Mouse (Mus musculus) natural killer cell, adult 2 months (primary cell): ENCODE data around the gene Ifitm2.

Experiments used
- DNase-seq, 2 experiments: peaks; one replicate each; pipeline ENCODE4 v3.0.0; 2022; ENCODE audit warnings: low spot score in 2 of 2

The Ifitm2 gene

DNA sequence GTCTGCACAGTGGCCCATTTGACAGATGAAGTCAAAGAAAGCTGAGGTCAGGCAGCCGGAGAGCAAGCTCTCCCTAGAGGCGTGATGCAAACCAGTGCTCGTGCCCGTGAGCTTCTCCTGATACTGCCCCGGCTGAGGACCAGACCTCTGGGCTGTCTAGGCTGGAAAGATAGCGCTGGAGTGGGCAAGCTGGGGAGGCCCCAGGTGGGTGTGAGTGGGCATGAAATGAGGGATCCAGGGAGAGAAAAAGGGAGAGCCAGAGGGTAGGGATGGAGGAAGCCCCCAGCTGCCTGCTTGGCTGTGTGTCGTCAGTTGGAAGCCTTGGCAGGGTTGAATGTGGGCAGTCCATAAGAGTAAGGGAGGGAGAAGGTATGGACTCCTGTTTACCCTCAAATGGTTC is 11.6 kb downstream of the Ifitm2 start:
- no peak for DNase-seq

DNA sequence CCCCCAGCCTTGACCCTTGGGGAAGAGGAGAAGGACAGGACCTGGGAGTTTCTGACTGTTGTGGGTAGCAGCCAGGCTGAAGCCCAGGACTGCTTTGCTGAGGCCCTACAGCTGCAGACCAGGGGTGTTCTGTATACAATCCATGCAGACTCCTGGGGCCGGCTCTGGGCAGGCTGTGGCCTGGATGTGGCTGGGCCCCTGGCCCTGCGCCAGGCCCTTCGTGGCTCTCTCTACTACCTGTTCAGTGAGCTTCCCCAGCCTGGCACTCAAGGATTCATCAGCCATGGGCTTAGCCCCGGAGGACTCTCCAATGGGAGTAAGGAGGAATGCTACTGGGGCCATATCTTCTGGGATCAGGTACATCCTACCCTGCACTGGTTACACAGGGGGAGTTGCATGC is 12.4 kb downstream of the Ifitm2 start:
- no peak for DNase-seq

GRCm38 (mm10) chr7:140942811-140943210 is 13.0 kb downstream of the Ifitm2 start:
- no peak for DNase-seq

DNA sequence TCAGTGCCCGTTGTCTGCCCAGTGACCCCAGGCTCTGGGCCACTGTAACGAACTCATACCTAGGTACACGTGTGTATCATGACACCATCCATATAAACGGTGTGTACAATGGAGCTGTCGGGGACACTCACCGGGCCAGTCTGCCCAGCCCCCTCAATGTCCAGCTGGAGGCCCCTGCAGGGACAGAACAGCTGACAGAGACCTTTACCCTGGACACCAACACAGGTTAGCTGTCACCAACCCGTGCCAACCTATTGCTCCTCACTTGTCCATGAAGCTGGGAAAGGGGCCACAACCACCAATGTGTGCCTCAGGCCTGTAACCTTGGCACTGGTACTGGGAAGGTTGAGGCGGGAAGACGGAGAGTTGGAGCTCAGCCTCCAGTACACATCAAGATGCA is 13.4 kb downstream of the Ifitm2 start:
- no peak for DNase-seq

- peak; percentile 69 to 76 for DNase-seq
Measured at GRCm38 (mm10) chr7:140941222-140942051, 14.3 kb downstream of the Ifitm2 start, which contains the start of gene Pgghg. Gene Pgghg, plus strand, starts transcription at chr7:140941391.

- no peak for DNase-seq
Measured at GRCm38 (mm10) chr7:140939669-140940171, 16.1 kb downstream of the Ifitm2 start.

DNA sequence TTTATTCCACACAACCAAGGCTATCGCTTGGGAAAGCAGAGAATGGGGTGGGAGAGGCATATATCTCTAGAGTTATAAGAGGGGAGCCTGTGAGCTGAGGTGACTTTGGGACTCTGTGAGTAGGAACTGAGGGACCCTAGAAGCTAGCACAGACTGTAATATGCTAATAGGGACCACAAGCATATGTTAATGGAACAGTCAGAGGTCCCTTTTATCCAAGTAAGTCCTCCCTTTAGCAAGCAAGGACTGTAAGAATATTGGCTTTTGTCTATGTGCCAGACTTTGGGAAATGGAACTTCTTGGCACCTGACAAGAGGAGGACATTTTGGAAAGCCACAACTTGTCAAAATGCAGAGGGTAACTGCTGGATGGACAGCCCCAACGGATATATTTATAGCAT is 16.9 kb downstream of the Ifitm2 start:
- DNase-seq = no peak

- no peak for DNase-seq
Measured at GRCm38 (mm10) chr7:140938436-140938835, 17.4 kb downstream of the Ifitm2 start.

DNA sequence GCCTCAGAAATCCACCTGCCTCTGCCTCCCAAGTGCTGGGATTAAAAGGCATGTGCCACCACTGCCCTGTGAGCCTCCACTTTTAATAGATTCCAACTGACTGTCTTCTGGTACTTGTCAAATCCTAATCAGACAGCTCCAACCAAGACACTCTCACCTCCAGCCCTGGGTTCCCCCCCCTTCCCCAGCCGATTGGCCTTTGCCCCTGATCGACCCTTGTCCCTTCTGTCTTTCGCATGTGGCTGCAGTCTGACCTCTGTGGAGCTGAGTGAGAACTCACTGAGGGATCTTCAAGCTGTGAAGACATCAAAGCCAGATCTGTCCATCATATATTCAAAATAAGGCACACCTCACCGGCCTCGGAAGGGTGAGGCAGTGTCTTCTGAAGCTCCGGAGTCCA is 28.6 kb downstream of the Ifitm2 start:
- no peak for DNase-seq

- DNase-seq = no peak
Measured at GRCm38 (mm10) chr7:140923070-140923775, 32.6 kb downstream of the Ifitm2 start.

DNA sequence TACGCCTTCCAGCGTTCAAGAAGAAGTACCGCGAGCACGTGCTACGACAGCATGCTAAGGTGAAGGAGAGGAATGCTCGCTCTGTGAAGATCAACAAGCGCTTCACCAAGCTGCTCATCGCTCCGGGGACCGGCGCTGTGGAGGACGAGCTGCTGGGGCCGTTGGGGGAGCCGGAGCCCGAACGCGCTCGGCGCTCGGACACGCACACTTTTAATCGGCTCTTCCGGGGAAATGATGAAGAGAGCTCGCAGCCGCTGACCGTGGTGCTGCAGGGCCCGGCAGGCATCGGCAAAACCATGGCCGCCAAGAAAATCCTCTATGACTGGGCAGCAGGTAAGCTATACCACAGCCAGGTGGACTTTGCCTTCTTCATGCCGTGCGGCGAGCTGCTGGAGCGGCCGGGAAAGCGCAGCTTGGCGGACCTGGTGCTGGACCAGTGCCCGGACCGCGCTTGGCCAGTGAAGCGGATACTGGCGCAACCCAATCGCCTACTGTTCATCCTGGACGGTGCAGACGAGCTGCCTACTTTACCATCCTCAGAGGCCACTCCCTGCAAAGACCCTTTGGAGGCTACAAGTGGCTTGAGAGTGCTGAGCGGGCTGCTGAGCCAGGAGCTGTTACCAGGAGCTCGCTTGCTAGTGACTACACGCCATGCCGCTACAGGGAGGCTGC is 33.3 kb downstream of the Ifitm2 start:
- no peak for DNase-seq

DNA sequence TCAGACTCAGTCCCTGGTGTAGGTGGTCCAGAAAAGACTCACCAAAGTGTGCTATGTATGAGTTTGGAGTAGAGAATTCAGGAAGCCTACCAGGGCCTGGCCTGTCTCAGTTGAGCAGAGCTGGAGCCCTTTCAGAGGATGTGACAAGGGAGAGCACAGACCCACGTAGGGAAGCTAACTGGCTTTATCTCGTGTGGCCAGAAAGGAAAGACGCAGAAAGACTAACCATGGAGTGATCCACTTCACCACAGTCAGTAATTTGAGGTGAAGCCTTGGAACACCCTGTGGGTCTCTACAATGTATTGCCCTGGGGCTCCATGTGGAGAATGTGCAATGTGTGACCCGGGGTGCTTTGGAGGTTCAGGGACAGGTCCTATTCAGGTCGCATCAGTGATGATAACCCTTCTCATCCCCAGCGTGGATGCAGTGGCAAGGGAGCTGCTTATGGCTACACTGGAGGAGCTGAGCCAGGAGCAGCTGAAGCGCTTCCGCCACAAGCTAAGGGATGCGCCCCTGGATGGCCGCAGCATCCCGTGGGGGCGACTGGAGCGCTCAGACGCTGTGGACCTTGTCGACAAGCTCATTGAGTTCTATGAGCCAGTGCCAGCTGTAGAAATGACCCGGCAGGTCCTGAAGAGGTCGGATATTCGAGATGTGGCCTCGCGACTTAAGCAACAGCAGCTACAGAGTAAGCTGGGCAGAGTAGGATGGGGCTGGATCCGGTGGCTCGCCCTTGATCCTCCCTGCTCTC is 34.4 kb downstream of the Ifitm2 start:
- no peak for DNase-seq

DNA sequence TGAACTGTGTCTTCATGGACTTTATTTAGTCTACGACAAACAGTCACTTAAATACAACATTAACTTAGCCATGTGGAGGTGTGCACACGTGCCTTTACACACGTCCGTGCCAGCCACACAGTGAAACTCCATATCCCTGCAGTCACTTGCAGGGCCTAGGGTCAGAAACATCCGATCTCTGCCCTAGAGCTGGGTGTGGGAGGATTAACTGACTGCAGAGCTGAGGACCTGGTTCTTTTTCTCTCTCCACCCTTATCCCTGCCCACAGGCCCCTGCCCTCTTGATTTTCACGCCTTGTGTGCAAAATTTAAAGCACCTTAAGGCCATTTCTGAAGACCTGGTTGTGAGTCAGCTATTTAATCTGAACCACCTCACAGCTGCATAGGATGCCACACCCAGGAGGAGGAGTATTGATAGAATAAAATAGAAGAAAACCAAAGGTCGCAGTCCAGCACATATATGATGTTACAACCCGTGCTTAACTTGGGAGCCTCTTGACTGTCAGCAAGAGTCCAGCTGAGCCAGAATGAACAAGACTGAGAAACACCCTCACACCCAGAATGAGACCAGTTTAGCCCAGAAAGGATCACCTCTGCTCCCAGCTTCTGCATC is 35.3 kb downstream of the Ifitm2 start, which contains the start of gene Nlrp6:
TSS of gene Nlrp6 (plus strand) at position 485 of the 612 bp plus-strand sequence.
- DNase-seq = no peak

DNA sequence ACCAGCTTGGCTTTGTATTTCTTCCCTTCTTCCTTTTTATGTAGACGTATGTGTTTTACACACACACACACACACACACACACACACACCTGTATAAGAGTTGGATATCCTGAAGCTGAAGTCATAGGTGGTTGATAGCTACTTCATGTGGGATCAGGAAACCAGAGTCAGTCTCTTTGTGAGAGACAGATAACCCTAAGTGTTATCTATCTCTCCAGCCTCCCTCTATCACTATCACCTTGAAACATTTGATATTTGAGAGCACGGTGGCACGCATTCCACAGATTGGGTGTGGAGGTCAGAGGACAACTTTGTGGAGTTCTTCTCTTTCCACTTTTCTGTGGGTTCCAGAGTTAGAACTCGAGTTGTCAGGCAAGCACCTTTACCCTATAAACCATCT is 35.9 kb downstream of the Ifitm2 start:
- no peak for DNase-seq

- DNase-seq = no peak
Measured at GRCm38 (mm10) chr7:140914031-140914690, 41.6 kb downstream of the Ifitm2 start.

GRCm38 (mm10) chr7:140912846-140913482 is 42.8 kb downstream of the Ifitm2 start:
- no peak for DNase-seq

- DNase-seq = no peak
Measured at GRCm38 (mm10) chr7:140912293-140912692, 43.5 kb downstream of the Ifitm2 start.

DNA sequence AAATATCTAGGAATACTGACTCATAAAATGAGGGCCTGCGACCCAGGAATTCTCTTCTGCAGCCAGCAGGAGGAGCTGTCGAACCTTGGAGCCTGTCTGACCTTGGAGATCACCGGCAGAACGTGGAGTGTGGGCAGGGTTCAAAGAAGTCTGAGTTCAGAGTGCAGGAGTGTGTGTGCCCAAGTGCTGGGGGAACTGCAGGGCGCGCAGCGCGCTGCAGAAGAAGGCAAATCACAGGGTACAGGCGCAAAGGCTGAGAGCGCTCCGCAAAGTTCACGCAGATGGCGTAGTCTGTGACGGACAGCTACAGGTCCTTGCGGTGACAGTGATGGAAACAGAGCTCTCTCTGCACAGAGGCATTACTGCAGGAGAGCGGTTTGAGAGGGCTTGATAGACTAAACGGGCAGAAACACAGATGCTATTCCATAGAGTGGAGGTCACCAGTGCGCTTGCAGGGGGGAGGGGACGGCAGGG is 47.1 kb downstream of the Ifitm2 start:
- DNase-seq = peak; percentile 35 to 63

DNA sequence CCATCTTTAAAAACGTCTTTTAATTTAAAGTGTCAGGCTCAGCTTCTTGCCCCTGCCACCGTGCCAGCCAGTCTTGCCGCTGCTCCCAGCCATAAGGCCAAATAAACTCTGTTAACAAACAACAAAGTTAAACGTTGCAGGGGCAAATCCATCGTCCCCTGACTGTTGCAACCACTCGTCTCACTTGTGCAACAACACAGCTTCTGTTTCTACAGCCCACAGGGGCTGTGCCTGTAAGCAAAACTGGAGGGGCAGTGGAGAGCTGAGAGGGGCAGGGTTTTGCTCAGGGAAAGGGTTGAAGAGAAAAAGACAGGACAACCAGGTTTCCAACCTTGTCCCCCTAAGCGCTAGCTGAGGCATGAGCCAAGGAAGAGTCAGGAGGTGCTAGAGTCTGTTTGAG is 47.6 kb downstream of the Ifitm2 start:
- DNase-seq = no peak

- no peak for DNase-seq
Measured at GRCm38 (mm10) chr7:140907697-140908096, 48.1 kb downstream of the Ifitm2 start.
